Mouse (Mus musculus): ENCODE measurements around the gene Cstb. TPM values are rescaled to one million over a fixed set of nuclear protein-coding genes. Genes with fewer than 3 reads are reported as not detected.

Gene Cstb
- total RNA-seq, 2 experiments from 2014 or later = 48.9 to 51.4 TPM

DNA sequence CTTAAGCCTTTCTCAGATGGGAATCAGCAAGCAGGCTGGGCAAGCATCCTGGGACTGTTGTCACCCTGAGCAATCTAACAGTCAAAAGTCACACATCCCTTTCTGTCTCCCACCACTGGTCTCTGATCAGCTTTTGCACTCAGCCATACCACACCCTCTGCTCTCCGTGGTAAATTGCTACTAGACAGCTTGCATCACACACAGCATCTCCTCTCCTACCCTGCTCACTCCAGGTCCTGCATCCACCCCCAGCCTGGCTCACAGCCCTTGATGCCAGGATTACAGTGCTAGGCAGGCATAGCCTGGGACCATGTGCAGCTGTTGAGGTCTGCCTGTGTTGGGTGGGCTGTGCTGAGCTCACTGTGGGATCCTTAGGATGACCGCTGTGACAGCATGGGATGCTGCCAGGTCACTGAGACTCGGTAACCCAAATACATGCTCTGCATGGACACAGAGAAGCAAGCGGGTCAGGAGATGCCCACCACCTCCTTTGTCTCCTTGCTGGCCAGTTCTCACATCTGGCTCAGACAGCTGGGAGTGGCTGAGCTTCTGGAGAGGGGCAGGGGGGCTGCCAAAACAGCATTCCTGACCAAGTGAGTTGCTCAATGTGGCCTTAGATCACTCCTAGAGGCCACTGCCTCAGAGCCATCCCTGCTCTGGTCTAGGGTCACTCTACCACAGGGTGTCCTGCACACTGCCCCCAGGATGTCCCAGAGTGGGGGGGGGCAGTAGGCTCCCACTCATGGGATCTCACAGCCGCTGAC lies 33.1 kb downstream of the Cstb start:
- ATAC-seq (replicated peaks; ENCODE audit: poor library complexity) = peak; percentile 35

- no peak for ATAC-seq (replicated peaks; ENCODE audit: poor library complexity)
These were observed 35.0 kb downstream of the Cstb start for GRCm38 (mm10) chr10:78460463-78460862.

- no peak for ATAC-seq (replicated peaks; ENCODE audit: poor library complexity)
These were observed 36.3 kb downstream of the Cstb start for GRCm38 (mm10) chr10:78461767-78462166.

- no peak for ATAC-seq (replicated peaks; ENCODE audit: poor library complexity)
These were observed 37.7 kb downstream of the Cstb start for GRCm38 (mm10) chr10:78462945-78463768.

DNA sequence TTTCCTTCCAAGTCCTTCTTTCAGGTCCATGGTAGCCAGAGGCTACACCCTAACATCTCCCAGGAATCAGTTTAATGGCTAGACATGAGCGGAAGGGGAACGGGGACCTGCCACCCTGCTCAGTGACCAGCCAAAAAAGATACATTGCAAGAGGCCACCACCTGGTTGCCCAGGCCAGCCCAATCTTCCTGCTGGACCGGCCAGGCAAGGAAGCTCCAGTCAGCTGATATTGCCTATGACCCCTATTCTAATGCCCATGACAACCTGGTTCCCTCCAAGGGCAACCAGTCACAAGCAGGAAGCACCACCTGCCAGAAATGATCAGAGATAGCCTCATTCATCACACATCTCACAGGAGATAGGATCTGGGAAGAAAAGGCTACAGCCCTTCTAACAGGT lies 38.3 kb downstream of the Cstb start:
- no peak for ATAC-seq (replicated peaks; ENCODE audit: poor library complexity)

- ATAC-seq (replicated peaks; ENCODE audit: poor library complexity) = peak; percentile 24
These were observed 38.8 kb downstream of the Cstb start for GRCm38 (mm10) chr10:78464201-78464791.

DNA sequence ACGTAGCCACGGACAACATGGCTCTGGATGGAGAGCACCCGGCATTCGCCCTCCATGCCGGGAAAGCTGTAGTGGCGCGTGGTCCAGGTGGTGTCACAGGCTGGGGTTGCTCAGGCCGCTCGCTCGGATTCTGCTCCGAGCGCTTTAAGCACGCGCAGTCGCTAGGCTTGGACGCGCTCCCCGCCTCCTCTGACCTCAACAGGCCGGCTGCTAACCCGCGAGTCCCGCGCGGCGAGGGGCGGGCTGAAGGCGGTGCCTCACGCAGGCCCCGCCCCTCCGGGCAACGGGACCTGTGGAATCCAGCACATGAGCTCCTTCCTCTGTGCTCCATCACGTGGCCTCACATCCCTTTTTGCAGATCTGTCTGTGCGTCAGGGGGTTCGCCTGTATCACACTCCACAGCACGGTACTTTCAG lies 39.3 kb downstream of the Cstb start, which contains the start of gene Pdxk:
Gene Pdxk (minus strand): TSS at position 184 of the 416 bp plus-strand sequence.
- peak; percentile 79 for ATAC-seq (replicated peaks; ENCODE audit: poor library complexity)

DNA sequence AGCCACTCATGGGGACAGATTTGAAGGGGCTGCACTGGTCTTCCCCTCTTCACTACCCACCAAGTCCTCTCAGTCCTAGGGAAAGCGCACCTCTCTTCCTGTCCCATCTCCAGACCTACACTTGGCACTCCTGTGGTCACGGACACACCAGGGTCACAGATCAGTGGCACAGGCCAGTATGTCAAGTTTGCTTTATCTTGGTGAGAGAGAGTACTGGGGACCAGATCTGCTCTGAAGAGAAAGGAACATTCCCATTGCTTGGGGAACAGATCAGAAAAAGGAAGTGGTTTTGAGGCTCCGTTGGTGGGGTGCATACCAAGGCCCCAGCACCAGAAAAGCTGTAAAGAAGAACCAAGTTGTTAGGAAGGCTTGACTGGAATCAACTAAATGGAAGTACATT lies 40.0 kb downstream of the Cstb start:
- peak; percentile 52 for ATAC-seq (replicated peaks; ENCODE audit: poor library complexity)

DNA sequence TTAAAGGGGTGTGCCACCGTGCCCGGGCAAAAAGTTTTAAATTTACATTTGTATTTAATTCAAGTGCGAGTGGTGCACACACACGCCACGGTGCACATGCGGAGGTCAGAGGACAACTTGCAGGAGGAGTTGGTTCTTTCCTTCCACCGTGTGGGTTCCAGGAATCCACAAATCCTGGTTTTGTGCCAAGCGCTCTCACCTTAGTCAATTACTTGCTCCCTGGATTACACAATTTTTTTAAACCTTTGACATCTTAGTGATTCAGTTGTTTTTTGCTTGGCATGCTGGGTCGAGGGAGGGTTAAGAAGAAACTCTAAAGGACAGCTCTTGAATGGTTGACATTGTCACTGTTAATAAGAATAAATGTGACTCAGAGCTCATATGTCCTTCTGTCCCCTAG lies 41.2 kb downstream of the Cstb start:
- no peak for ATAC-seq (replicated peaks; ENCODE audit: poor library complexity)

DNA sequence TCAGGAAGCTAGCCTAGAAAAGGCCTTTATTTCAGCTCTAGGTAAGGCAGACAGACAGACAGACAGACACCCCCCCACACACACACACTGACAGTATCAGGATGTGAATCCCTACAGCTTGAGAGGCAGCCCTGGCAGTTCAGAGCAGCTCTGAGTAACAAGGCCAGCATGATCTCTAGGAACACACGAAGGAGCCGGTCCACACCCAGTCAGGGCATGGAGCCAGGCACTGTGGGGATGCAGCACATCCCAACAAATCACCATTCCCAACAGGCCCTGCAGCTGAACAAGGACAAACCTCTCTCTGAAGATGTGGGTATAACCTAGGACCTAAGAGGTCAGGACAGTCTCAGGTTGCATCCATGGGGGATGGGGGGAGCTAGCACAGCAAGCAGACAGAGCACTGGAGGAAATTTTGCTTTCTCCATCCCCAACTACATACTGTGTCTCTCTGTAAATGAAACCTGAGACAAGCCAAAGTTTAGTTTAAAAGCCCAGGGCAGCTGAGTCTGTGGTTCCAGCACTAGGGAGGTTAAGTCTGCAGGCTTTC lies 42.4 kb downstream of the Cstb start:
- ATAC-seq (replicated peaks; ENCODE audit: poor library complexity) = no peak

GRCm38 (mm10) chr10:78470582-78471313 lies 45.3 kb downstream of the Cstb start:
- peak; percentile 40 for ATAC-seq (replicated peaks; ENCODE audit: poor library complexity)

GRCm38 (mm10) chr10:78472046-78472445 lies 46.6 kb downstream of the Cstb start:
- ATAC-seq (replicated peaks; ENCODE audit: poor library complexity) = no peak

DNA sequence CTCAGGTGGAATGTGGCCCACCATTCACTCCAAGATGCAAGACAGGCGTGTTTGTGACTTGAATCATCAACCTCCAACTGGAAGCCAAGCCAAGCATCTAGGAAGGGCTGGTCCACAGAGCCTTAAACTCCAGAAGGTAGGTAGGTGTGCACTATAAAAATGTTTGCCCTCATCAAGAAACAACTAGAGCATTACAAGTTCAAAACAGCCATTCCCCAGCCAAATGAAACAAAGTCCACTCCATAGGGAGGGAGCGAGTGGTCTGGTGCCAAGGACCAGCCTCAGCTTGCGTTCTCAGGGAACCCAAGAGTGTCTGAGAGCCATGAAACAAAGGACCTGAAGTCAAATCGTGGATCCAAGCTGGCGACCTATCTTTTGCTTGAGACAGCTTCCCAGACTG lies 48.0 kb downstream of the Cstb start:
- ATAC-seq (replicated peaks; ENCODE audit: poor library complexity) = no peak

- no peak for ATAC-seq (replicated peaks; ENCODE audit: poor library complexity)
These were observed 49.3 kb downstream of the Cstb start for GRCm38 (mm10) chr10:78474759-78475158.

GRCm38 (mm10) chr10:78476821-78477220 lies 51.4 kb downstream of the Cstb start:
- ATAC-seq (replicated peaks; ENCODE audit: poor library complexity) = peak; percentile 83

Other genes starting within 250 kb of the Cstb start
- 5.6 and 7.2 TPM in 2 replicates for gene Pwp2, start 240.5 kb upstream of the Cstb start, total RNA-seq (2015)
- gene Pwp2, start 240.5 kb upstream of the Cstb start, total RNA-seq (2017) = 18.6 and 27.5 TPM in 2 replicates
- gene Trappc10, start 181.0 kb upstream of the Cstb start, total RNA-seq (2015) = 39.0 and 44.2 TPM in 2 replicates
- 30.7 and 33.4 TPM in 2 replicates for gene Trappc10, start 181.0 kb upstream of the Cstb start, total RNA-seq (2017)
- 2.7 and 3.1 TPM in 2 replicates for gene Agpat3, start 73.2 kb upstream of the Cstb start, total RNA-seq (2015)
- gene Agpat3, start 73.2 kb upstream of the Cstb start, total RNA-seq (2017) = 1.8 and 4.1 TPM in 2 replicates
- gene Rrp1, start 12.6 kb upstream of the Cstb start, total RNA-seq (2015) = 56.7 and 60.6 TPM in 2 replicates
- gene Rrp1, start 12.6 kb upstream of the Cstb start, total RNA-seq (2017) = 336 and 416 TPM in 2 replicates
- gene Pdxk, start 39.3 kb downstream of the Cstb start, total RNA-seq (2015) = 24.7 and 28.1 TPM in 2 replicates
- gene Pdxk, start 39.3 kb downstream of the Cstb start, total RNA-seq (2017) = 18.8 and 19.9 TPM in 2 replicates
- not detected in 2 replicates for gene Olfr1358, start 91.8 kb downstream of the Cstb start, total RNA-seq (2015)
- not detected in 2 replicates for gene Olfr1358, start 91.8 kb downstream of the Cstb start, total RNA-seq (2017)
- 23.1 and 26.9 TPM in 2 replicates for gene Ilvbl, start 148.7 kb downstream of the Cstb start, total RNA-seq (2015)
- 9.1 and 9.6 TPM in 2 replicates for gene Ilvbl, start 148.7 kb downstream of the Cstb start, total RNA-seq (2017)
- 0.73 and 1.3 TPM in 2 replicates for gene Syde1, start 166.3 kb downstream of the Cstb start, total RNA-seq (2015)
- gene Syde1, start 166.3 kb downstream of the Cstb start, total RNA-seq (2017) = 0.54 and 0.78 TPM in 2 replicates
- not detected in 2 replicates for gene Olfr1357, start 192.4 kb downstream of the Cstb start, total RNA-seq (2015)
- not detected in 2 replicates for gene Olfr1357, start 192.4 kb downstream of the Cstb start, total RNA-seq (2017)